Mouse (Mus musculus): ENCODE measurements around the gene Pigf.

DNA sequence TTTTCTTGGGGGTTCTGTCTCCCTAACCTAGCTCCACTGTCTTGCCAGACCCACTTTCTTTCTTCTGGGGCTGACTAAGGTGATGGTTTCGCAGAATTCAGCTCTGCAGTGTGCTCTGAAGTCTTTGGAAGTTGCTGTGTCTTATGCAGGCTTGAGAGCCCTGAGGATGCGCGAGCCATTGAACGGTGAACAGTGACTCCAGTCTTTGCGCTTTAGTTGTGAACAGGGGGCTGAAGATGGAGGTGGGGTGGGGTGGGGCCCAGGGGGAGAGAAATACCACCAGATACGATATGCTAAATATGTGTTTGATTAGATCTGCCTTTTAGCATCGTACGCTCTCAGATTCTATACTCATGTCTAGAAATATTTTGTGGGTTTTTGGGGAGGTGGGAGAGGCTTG, 60.1 kb downstream of the Pigf start:
- TF ChIP-seq CTCF (IDR thresholded peaks at IDR 0.05; ENCODE audit: low read depth), result no peak
- no peak for TF ChIP-seq EP300 (IDR thresholded peaks at IDR 0.05; ENCODE audit: low read depth)
